Mouse (Mus musculus) inflammation-experienced regulatory T-cells, adult 6 months (primary cell): ENCODE measurements around the gene Proca1. TPM values are rescaled to one million over a fixed set of nuclear protein-coding genes. Genes with fewer than 3 reads are reported as not detected.
A peak's percentile ranks its signal among the peaks of the same experiment; 100 is the strongest.

Source experiments
- ATAC-seq: one replicate; pipeline ENCODE4 v1.8.0; 2017
- polyA plus RNA-seq, 3 experiments: library from polyadenylated mRNA; unstranded; fragments of 100-300 nt; shearing (Covaris generic); gene quantifications; one replicate each; pipeline ENCODE4 v1.2.1; 2017

Gene Proca1
- polyA plus RNA-seq, 3 experiments from 2014 or later, result 1.9 to 5.4 (median 3.5) TPM

- no peak for ATAC-seq
Measured at GRCm38 (mm10) chr11:78231518-78231917, 38.3 kb downstream of the Proca1 start.

- no peak for ATAC-seq
Measured at GRCm38 (mm10) chr11:78240193-78240857, 47.1 kb downstream of the Proca1 start.

- peak; percentile 12 for ATAC-seq
Measured at GRCm38 (mm10) chr11:78245261-78245626, 52.1 kb downstream of the Proca1 start.

DNA sequence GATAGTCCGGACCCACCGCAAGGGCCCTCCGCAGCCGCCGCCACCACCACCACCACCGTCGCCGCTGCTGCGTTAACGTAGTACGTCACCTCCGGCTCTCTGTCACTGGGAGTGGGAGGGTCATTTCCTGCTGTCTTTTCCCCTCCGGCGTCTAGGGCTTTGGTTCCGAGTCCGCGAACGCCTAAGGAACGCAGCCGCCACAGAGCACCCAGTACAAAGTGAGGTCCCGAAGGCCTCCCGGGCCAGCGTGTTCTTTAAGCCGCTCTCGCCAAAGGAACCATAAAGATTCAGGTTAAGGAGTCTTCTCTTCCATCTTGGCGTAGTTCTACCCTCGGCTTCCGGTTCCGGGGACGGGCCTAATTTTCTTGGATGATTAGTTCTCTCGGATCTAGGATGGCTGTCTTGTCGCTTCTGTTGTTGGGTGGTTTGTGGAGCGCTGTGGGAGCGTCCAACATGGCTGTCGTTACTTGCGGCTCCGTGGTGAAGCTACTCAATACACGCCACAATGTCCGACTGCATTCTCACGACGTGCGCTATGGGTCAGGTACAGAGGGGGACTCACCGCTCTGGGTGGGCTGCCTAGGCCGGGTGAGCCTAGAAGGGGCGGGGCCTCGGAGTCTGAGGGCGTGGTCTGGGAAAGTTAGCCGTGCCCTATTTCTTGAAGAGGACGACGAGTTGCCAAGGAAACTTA lies 52.6 kb downstream of the Proca1 start, which contains the start of the genes Sdf2 and Supt6:
Gene Sdf2, plus strand, starts transcription at position 120 of the 691 bp plus-strand sequence.
Gene Supt6, minus strand, starts transcription at position 361 of the 691 bp plus-strand sequence.
- peak; percentile 81 for ATAC-seq

DNA sequence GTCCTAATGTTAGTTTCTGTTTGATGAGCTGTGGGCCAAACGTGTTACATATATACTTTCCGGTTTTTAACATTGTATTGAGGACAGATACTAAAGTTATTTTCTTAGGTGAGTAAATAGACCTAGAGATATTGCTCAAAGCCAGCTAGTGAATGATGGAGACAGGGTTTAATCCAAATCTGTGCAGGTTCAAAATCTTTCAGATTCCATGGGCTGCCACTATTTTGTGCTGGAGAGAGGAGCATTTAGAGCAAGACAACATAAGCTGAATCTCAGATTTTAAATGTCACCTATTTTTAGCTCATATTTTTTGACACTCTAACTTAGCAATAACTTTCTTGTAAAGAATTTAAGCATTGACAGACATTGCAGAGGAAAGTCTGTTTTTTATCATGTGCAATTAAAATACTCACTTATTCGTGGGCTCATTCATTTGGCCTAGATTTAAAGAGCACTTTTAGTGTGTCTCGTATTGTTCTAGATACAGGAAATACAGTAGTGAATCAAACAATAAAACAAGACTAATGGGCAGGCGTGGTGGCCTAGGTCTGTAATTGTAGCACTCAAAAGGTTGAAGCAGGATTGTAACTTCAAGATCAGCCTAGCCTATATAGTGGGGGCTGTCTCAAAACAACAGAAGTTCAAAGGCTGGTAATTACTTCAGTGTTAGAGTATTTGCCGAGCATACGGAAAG lies 53.3 kb downstream of the Proca1 start:
- no peak for ATAC-seq

- ATAC-seq, result peak; percentile 3
Measured at GRCm38 (mm10) chr11:78247012-78247348, 53.8 kb downstream of the Proca1 start.

DNA sequence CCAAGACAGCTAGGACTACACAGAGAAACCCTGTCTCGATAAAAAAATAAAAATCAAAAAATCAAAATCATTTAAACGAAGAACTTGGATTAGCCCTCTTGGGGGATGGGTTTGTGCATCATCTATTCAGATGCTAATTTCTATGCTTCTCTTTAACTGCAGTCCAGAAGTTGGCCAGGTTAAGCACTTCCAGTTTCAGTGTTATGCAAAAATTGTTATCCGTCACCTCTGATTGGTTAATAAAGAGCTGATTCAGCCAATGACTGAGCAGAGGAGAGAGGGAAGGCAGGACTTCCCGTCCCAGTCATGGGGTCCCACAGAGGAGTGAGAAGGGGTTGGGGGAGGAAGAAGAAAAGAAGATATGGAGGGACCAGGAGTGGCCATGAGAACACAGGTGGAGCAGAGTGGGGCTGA lies 54.5 kb downstream of the Proca1 start:
- no peak for ATAC-seq

Other genes with a start within 250 kb of the Proca1 start
- 10 to 100 TPM; 21.4 to 37.6 (median 35.3) TPM for gene Phf12, start 210.6 kb upstream of the Proca1 start, polyA plus RNA-seq
- gene Dhrs13, start 161.1 kb upstream of the Proca1 start, polyA plus RNA-seq, result 1 to 10 TPM in 2 of 3 experiments, under 1 TPM in 1; 0.94 to 1.8 (median 1.7) TPM
- 10 to 100 TPM; 21.3 to 36.0 (median 24.7) TPM for gene Flot2, start 155.5 kb upstream of the Proca1 start, polyA plus RNA-seq
- 10 to 100 TPM; 29.4 to 45.2 (median 41.1) TPM for gene Eral1, start 113.0 kb upstream of the Proca1 start, polyA plus RNA-seq
- gene Fam222b, start 98.7 kb upstream of the Proca1 start, polyA plus RNA-seq, result 10 to 100 TPM; 10.9 to 20.0 (median 12.1) TPM
- 1 to 10 TPM; 3.5 to 6.8 (median 3.6) TPM for gene Traf4, start 27.8 kb upstream of the Proca1 start, polyA plus RNA-seq
- 10 to 100 TPM in 2 of 3 experiments, 1 to 10 TPM in 1; 9.1 to 13.2 (median 11.3) TPM for gene Nek8, start 16.7 kb upstream of the Proca1 start, polyA plus RNA-seq
- 1 to 10 TPM; 2.7 to 3.6 (median 3.2) TPM for gene Tlcd1, start 16.7 kb upstream of the Proca1 start, polyA plus RNA-seq
- 1,000 to 10,000 TPM; 2,768 to 4,435 (median 3,801) TPM for gene Rpl23a, start 9.8 kb upstream of the Proca1 start, polyA plus RNA-seq
- gene Rab34, start 5.0 kb upstream of the Proca1 start, polyA plus RNA-seq, result 1 to 10 TPM in 1 of 3 experiments, not detected in 2; 1.4 TPM
- 100 to 1,000 TPM; 103 to 118 (median 104) TPM for gene Sdf2, start 52.4 kb downstream of the Proca1 start, polyA plus RNA-seq
- gene Supt6, start 52.6 kb downstream of the Proca1 start, polyA plus RNA-seq, result 10 to 100 TPM; 16.6 to 18.7 (median 16.9) TPM
- 10 to 100 TPM; 26.4 to 41.9 (median 27.3) TPM for gene 2610507B11Rik, start 68.4 kb downstream of the Proca1 start, polyA plus RNA-seq
- gene BC030499, start 97.4 kb downstream of the Proca1 start, polyA plus RNA-seq, result under 1 TPM; 0.44 to 0.79 (median 0.48) TPM
- gene Spag5, start 108.1 kb downstream of the Proca1 start, polyA plus RNA-seq, result 10 to 100 TPM in 1 of 3 experiments, 1 to 10 TPM in 2; 2.2 to 22.1 (median 3.4) TPM
- gene Aldoc, start 129.6 kb downstream of the Proca1 start, polyA plus RNA-seq, result 1 to 10 TPM; 4.0 to 9.6 (median 7.6) TPM
- gene Pigs, start 135.0 kb downstream of the Proca1 start, polyA plus RNA-seq, result 10 to 100 TPM; 55.1 to 70.1 (median 57.5) TPM
- gene Unc119, start 150.1 kb downstream of the Proca1 start, polyA plus RNA-seq, result 10 to 100 TPM; 11.3 to 29.0 (median 11.9) TPM
- not detected for gene Foxn1, start 193.2 kb downstream of the Proca1 start, polyA plus RNA-seq
- not detected for gene Slc13a2, start 228.8 kb downstream of the Proca1 start, polyA plus RNA-seq